Mouse (Mus musculus) midbrain, postnatal 0 days (tissue): ENCODE data around the gene Plcb1. TPM values are rescaled to one million over a fixed set of nuclear protein-coding genes. Genes with fewer than 3 reads are reported as not detected.

ENCODE experiments used
- ATAC-seq: fragments of 200-750 bp; cut with Nextera tagmentation; 2 replicates; pipeline ENCODE4 v1.8.0; 2017; ENCODE audit warnings: moderate number of reproducible peaks, mild to moderate bottlenecking, moderate TSS enrichment, moderate library complexity; ENCODE audit not compliant: low FRiP score
- DNase-seq: peaks from one replicate; pipeline ENCODE4 v3.0.0-alpha.2; 2015; ENCODE audit warnings: low spot score
- H3K27ac ChIP-seq: fragments of 300-500 bp; sonication (generic); 2 replicates; pipeline ENCODE4 v1.5.1; 2014; ENCODE audit warnings: low read depth, mild to moderate bottlenecking, low read length, mixed read lengths
- H3K27me3 ChIP-seq: fragments of 300-500 bp; sonication (generic); 2 replicates; pipeline ENCODE4 v1.6.1; 2014; ENCODE audit warnings: low read length, control low read depth, mixed read lengths; ENCODE audit not compliant: insufficient read depth
- H3K36me3 ChIP-seq: fragments of 300-500 bp; sonication (generic); 2 replicates; pipeline ENCODE4 v1.6.1; 2014; ENCODE audit warnings: low read length, control low read depth, mixed read lengths; ENCODE audit not compliant: insufficient read depth
- H3K4me1 ChIP-seq: fragments of 300-500 bp; sonication (generic); 2 replicates; pipeline ENCODE4 v1.6.1; 2014; ENCODE audit warnings: mild to moderate bottlenecking, control low read depth, antibody characterized with exemption, low read length, mixed read lengths; ENCODE audit not compliant: insufficient read depth
- H3K4me2 ChIP-seq: fragments of 300-500 bp; sonication (generic); 2 replicates; pipeline ENCODE4 v1.6.1; 2014; ENCODE audit warnings: low read depth, mild to moderate bottlenecking, low read length, mixed read lengths; ENCODE audit not compliant: poor library complexity, severe bottlenecking
- H3K4me3 ChIP-seq: fragments of 300-500 bp; sonication (generic); 2 replicates; pipeline ENCODE4 v1.5.1; 2014; ENCODE audit warnings: low read depth, mild to moderate bottlenecking, low read length, moderate library complexity
- H3K9ac ChIP-seq: fragments of 300-500 bp; sonication (generic); replicated peaks from 2 replicates; pipeline ENCODE4 v1.6.1; 2014; ENCODE audit warnings: mild to moderate bottlenecking, low read length, moderate library complexity, mixed read lengths; ENCODE audit not compliant: poor library complexity, severe bottlenecking
- H3K9me3 ChIP-seq: fragments of 300-500 bp; sonication (generic); 2 replicates; pipeline ENCODE4 v1.6.1; 2016; ENCODE audit warnings: low read length, control low read depth
- CTCF ChIP-seq: IDR thresholded peaks from 2 replicates; pipeline ENCODE4 v1.5.1; 2016; ENCODE audit warnings: antibody characterized with exemption, mild to moderate bottlenecking
- WGBS: fragments of 180-500 bp; shearing (Covaris S2); extraction: QIAGEN DNeasy Blood & Tissue Kit; methylation state at CpG from one replicate; pipeline ENCODE4 v1.1.7; 2014; 5-methylcytosine and 5-hydroxymethylcytosine counted together
- polyA plus RNA-seq: library from polyadenylated mRNA; unstranded; fragments of >200 nt; fragmentation: Nextera tagmentation; extraction: Ambion mirVana; gene quantifications from 2 replicates; pipeline ENCODE4 v1.2.1, GENCODE M21; 2015
- total RNA-seq: library from RNA; depleted of rRNA; stranded (reverse); fragments of >200 nt; gene quantifications from 2 replicates; pipeline ENCODE4 v1.2.3, GENCODE M21; 2014

Plcb1 gene
- total and polyA plus RNA-seq, 2 experiments from 2014 or later: 36.1 to 59.0 TPM

- H3K9me3 ChIP-seq: no peaks in the 10 kb centered on the region
- no peak overlapping the region for H3K9ac ChIP-seq
- no peaks in the 10 kb centered on the region for H3K27me3 ChIP-seq
- no peaks in the 10 kb centered on the region for H3K36me3 ChIP-seq
- TF ChIP-seq CTCF: no peak
- DNase-seq: no peak
- no peaks in the 10 kb centered on the region for H3K4me1 ChIP-seq
- no peak overlapping the region for H3K4me2 ChIP-seq
- no peak for ATAC-seq
- H3K4me3 ChIP-seq: no peak overlapping the region
- H3K27ac ChIP-seq: no peak overlapping the region
- WGBS: 77% methylated on average over 10 of the region's 10 CpGs
Measured at GRCm38 (mm10) chr2:134922636-134923375, 136.9 kb downstream of the Plcb1 start.

DNA sequence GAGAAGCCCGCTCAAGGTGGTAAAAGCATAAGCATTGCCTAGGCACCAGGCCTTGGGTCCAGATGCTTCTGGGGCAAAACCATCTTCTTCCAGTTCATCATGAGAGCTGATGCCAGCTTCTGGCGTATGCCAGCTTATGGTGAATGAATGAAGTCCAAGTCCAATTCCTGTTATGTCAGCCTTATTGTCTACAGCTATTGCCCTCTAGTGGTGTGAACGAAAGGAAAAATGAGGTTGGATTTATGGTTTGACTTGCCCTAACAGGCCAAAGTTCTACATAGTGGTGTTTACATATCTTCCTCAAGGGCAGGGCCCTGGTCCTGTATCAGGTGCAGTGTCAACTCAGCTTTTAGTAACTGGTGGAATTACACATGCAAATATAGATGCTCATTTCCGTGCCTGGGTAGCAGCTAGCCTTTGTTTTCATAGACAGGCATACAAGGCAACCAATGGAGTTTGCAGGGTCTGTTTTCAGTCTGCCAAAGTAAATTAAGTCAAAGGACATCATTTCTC lies 138.3 kb downstream of the Plcb1 start:
- TF ChIP-seq CTCF: 0 out of 2 replicates have a peak, but pooled peaks have one; percentile 15
- DNase-seq (no peak), ATAC-seq (no peak)
- H3K36me3 ChIP-seq: no peaks in the 10 kb centered on the region
- H3K4me1 ChIP-seq: no peaks in the 10 kb centered on the region
- H3K9me3 ChIP-seq: no peaks in the 10 kb centered on the region
- no peak overlapping the region for H3K9ac ChIP-seq
- no peak overlapping the region for H3K4me2 ChIP-seq
- no peaks in the 10 kb centered on the region for H3K27me3 ChIP-seq
- no peak overlapping the region for H3K27ac ChIP-seq
- 90% methylated on average over 4 of the region's 4 CpGs for WGBS
- H3K4me3 ChIP-seq: no peak overlapping the region

DNA sequence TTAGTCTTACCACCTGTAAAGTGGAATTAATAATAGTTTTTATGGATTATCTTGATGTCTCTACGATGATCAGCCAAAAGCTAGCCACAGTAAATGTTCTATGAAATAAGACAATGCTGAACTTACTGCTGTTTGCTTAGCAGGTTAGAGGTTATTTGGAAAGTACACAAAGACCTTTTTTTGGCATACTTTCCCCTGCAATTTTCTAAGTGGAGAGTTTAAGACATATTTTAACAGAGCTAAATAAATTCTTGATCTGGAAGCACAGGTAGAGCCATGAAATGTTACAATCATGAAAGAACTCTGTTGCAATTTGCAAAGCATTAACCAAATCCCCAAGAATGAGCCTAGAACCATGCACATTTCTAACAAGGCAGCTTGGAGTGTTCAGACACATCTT lies 140.4 kb downstream of the Plcb1 start:
- H3K4me2 ChIP-seq: no peak overlapping the region
- 74% methylated on average over 1 of the region's 1 CpGs for WGBS
- H3K9me3 ChIP-seq: no peaks in the 10 kb centered on the region
- H3K4me3 ChIP-seq: no peak overlapping the region
- H3K36me3 ChIP-seq: no peaks in the 10 kb centered on the region
- TF ChIP-seq CTCF: no peak
- DNase-seq (no peak), ATAC-seq (no peak)
- H3K9ac ChIP-seq: no peak overlapping the region
- no peaks in the 10 kb centered on the region for H3K27me3 ChIP-seq
- H3K4me1 ChIP-seq: no peaks in the 10 kb centered on the region
- no peak overlapping the region for H3K27ac ChIP-seq

DNA sequence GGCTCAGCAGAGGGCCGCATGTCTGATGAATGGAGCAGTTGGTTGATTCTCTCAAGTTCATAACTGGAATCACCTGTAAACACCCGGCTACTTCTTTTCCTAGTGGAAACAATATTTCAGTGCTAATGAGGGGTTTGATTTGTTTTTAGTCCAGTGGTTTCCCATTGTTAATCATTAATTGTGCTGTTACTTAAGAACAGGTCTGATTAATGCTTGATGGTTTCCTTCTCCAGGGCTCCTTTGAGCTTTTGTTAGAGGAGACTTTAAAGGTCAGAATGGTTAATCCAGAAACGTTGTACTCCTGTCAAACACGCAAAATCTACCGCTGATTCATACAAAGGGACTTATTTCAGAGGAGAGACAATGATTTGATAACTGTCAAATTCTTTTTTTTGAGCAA lies 141.2 kb downstream of the Plcb1 start:
- no peaks in the 10 kb centered on the region for H3K27me3 ChIP-seq
- no peak for DNase-seq
- ATAC-seq: no peak
- no peak overlapping the region for H3K9ac ChIP-seq
- no peak overlapping the region for H3K4me3 ChIP-seq
- H3K4me2 ChIP-seq: no peak overlapping the region
- H3K9me3 ChIP-seq: no peaks in the 10 kb centered on the region
- no peaks in the 10 kb centered on the region for H3K4me1 ChIP-seq
- H3K36me3 ChIP-seq: no peaks in the 10 kb centered on the region
- H3K27ac ChIP-seq: no peak overlapping the region
- WGBS: 36% methylated on average over 5 of the region's 5 CpGs
- TF ChIP-seq CTCF: no peak

DNA sequence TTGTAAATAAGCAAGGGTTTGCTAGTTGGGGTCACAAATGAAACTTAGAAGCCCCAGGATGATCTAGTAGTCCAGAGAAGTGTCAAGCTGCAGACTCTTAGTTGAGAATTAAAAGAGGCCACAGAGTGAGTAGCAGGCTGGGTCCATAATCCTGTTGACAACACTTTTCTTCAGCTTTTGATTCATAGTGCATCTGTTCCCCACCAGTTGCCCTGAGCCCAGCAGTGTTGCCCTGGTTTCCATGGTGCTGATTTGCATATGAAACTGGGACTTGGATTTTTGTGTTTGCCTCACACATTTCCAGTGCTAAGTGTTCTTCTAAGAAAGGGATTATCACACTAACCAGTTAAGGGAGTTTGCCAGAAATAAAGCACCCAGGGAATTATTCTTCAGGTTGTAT lies 143.6 kb downstream of the Plcb1 start:
- DNase-seq: peak; percentile 71
- no peak for TF ChIP-seq CTCF

GRCm38 (mm10) chr2:134930961-134931360 lies 145.1 kb downstream of the Plcb1 start:
- no peaks in the 10 kb centered on the region for H3K36me3 ChIP-seq
- no peaks in the 10 kb centered on the region for H3K4me1 ChIP-seq
- TF ChIP-seq CTCF: no peak
- no peak overlapping the region for H3K27ac ChIP-seq
- H3K27me3 ChIP-seq: no peaks in the 10 kb centered on the region
- H3K9me3 ChIP-seq: no peaks in the 10 kb centered on the region
- H3K9ac ChIP-seq: no peak overlapping the region
- no peak overlapping the region for H3K4me2 ChIP-seq
- DNase-seq: no peak
- no peak for ATAC-seq
- 72% methylated on average over 4 of the region's 4 CpGs for WGBS
- no peak overlapping the region for H3K4me3 ChIP-seq

More for the DNA sequence above, 143.6 kb downstream of the Plcb1 start:
- no peaks in the 10 kb centered on the region for H3K27me3 ChIP-seq
- H3K9me3 ChIP-seq: no peaks in the 10 kb centered on the region
- no peak overlapping the region for H3K9ac ChIP-seq
- H3K4me3 ChIP-seq: no peak overlapping the region
- H3K36me3 ChIP-seq: no peaks in the 10 kb centered on the region
- H3K4me1 ChIP-seq: no peaks in the 10 kb centered on the region
- peak; percentile 56; the same call in 1 of the 2 replicates for ATAC-seq
- no peak overlapping the region for H3K27ac ChIP-seq
- no peak overlapping the region for H3K4me2 ChIP-seq
